Mouse (Mus musculus) T-cell, adult 2 months (primary cell): Measurements from ENCODE around the gene Gm13088.
"Not testable (repeated sequence)": the region's sequence is repeated elsewhere in the genome, so short reads cannot be mapped to it uniquely, and the experiment has no call there.

Source experiments
- DNase-seq: peaks from one replicate; pipeline ENCODE4 v3.0.0; 2022; ENCODE audit warnings: low spot score

Gm13088 gene

DNA sequence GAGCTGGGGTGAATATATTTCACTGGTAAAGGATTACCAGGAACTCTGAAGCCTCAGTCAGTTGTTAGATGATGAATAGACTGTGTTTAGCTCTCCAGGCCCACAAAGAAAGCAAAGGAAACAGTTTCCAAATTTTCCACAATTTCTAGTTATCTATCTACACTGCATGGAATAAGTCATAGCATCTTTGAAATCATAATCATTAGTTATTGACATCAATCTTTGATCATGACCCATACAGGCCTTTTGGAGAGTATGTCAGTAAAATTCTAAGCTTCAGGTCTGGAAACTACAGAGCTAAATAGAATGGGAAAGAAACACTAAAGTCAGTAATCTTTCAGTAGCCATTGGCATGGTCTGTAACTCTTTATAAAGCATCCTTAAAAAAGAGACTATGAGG, at the start of gene Gm13088:
Gene Gm13088 (minus strand): TSS at position 101 of the 400 bp plus-strand sequence.
- not testable (repeated sequence) for DNase-seq

DNA sequence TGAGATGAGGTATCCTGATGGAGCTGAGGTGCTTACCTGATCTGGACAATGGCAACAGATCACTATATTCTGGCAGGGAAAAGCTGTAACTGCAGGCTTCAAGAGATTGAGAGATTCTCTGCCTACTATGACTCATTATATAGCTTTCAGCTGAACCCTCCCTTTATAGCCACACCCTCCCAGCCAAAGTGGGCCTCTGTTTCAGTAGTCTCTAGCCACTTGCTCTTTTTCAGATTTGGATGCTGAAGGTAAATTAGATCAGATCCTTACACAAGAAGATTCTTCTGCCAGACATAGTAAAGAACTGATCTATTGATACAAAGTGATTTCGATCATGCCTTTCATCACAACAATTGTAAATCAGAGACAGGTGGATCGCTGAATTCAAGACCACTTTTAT, 45.6 kb upstream of the Gm13088 start, which contains the start of gene Gm13089:
Gene Gm13089 (minus strand): TSS at position 101 of the 400 bp plus-strand sequence.
- no peak for DNase-seq

DNA sequence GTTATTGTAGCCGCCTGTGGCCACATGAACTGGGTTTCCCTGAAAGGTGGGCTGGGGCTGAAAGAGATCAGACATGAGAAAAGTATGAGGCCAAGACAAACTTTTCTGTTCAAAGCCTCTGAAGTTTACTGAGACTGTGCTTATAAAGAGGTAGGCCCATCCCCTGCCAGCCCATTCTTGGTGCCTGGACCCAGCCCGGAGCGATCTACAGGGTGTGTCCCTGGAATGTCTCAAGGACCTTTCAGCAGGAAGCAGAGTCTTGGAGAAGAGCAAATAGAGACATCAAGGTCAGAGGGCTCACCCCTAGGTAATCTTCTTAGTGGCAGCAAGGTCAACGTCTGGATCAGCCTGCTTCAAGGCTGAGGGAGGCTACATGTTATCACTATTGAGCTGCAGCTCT, 38.9 kb downstream of the Gm13088 start:
- not testable (repeated sequence) for DNase-seq

DNA sequence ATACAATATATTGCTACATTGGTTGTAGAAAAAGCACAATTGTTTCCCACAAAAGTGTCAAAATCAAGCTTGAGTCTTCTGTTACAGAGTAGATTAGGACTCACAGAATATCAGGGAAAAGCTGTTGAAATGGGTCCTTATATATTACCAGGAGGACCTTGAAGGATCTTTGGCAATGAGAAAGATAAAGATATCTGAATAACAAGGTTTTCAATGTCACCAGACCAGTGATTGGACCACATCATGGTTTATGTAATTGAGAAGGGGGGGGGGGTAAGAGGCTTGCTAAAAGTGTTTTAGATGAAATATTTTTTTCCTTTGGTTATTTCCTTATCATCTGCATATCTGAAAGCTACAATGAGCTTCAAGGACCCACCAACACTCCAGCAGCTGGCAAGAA, 42.3 kb downstream of the Gm13088 start, which contains the start of gene Gm13083:
Gene Gm13083 (plus strand): TSS at position 301 of the 400 bp plus-strand sequence.
- not testable (repeated sequence) for DNase-seq

DNA sequence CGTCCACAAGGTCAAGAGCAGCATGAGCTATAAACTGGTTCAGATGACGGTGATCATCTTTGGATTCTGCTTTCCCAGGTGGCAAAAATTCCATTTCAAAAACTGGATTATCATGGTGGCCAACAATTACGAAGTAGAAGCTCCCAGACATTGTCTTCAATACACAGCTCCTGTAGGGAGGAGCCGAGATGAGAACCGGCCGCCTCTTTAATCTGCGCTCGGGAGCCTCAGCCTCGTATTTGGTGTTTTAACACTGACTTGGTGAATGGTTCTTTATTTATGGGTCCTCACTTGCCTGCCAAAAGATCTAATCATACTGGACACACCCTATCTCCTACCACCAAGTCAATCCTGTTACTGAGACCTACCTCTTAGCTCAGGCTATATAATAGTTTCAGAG, 45.1 kb downstream of the Gm13088 start:
- not testable (repeated sequence) for DNase-seq
